Mouse (Mus musculus) cerebellum, adult 2 months (tissue): ENCODE data around the gene Usp46.

Experiments used
- CTCF ChIP-seq: fragments of 200-500 bp; IDR thresholded peaks from 2 replicates; pipeline ENCODE4 v1.5.1; 2011; ENCODE audit warnings: low read depth, mild to moderate bottlenecking, control low read depth, low read length, moderate library complexity, borderline replicate concordance; ENCODE audit not compliant: insufficient read depth
- POLR2A ChIP-seq: fragments of 200-500 bp; IDR thresholded peaks from 2 replicates; pipeline ENCODE4 v1.6.1; 2011; ENCODE audit warnings: low read length, control low read depth, borderline replicate concordance; ENCODE audit not compliant: insufficient read depth

DNA sequence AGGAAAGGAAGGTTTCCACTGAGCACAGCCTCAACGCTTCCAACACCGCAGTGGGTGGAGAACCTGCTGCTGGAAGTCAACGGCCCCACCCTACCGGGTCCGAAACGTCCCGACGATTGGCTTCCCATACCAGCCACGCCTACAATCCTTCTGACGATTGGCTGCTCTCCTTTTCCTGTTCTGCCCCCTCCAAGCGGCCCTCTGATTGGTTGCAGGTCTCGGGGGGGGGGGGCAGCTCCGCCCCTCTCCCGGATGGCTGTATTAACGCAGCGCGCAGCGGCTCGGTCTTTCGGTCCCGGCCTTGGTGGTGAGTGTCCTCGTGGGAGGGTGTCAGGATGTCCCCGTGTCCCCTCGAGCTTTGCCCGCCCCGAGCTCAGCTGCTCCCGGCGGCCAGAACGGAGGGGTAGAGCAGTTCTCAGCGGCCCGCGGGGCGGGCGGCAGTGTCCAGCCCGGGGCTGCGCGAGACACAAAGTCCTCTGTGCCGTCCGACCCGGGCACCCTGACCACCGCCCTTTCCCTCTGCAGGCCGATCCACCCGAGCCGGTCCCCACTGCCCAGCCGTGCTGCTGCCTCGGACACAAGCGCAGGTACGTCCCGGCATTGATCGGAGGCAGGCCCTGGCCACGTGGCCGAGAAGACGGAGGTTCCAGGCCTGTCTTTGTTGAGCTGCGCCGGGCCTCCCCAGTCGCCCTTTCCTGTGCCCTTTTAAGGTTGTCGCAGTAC, 24.8 kb upstream of the Usp46 start:
- TF ChIP-seq POLR2A (peak; percentile 75), CTCF (no peak)
